Mouse (Mus musculus) lung, embryonic 15.5 days (tissue): ENCODE data around the gene C1qtnf6. TPM values are rescaled to one million over a fixed set of nuclear protein-coding genes. Genes with fewer than 3 reads are reported as not detected.

Source experiments
- ATAC-seq: fragments of 200-750 bp; cut with Nextera tagmentation; 2 replicates; pipeline ENCODE4 v1.8.0; 2017; ENCODE audit warnings: moderate number of reproducible peaks, borderline replicate concordance; ENCODE audit not compliant: low FRiP score, low TSS enrichment; ENCODE audit errors: extremely low read depth
- H3K27ac ChIP-seq: fragments of 300-500 bp; sonication (generic); 2 replicates; pipeline ENCODE4 v1.5.1; 2015; ENCODE audit warnings: moderate library complexity, mild to moderate bottlenecking, inconsistent platforms
- H3K27me3 ChIP-seq: fragments of 300-500 bp; sonication (generic); 2 replicates; pipeline ENCODE4 v1.6.1; 2015; ENCODE audit warnings: inconsistent platforms
- H3K36me3 ChIP-seq: fragments of 300-500 bp; sonication (generic); 2 replicates; pipeline ENCODE4 v1.6.1; 2015; ENCODE audit warnings: inconsistent platforms
- H3K4me1 ChIP-seq: fragments of 300-500 bp; sonication (generic); 2 replicates; pipeline ENCODE4 v1.6.1; 2015; ENCODE audit warnings: inconsistent platforms
- H3K4me2 ChIP-seq: fragments of 300-500 bp; sonication (generic); 2 replicates; pipeline ENCODE4 v1.6.1; 2015; ENCODE audit warnings: inconsistent platforms, mild to moderate bottlenecking, moderate library complexity
- H3K4me3 ChIP-seq: fragments of 300-500 bp; sonication (generic); 2 replicates; pipeline ENCODE4 v1.5.1; 2015; ENCODE audit warnings: mild to moderate bottlenecking, inconsistent platforms
- H3K9ac ChIP-seq: fragments of 300-500 bp; sonication (generic); 2 replicates; pipeline ENCODE4 v1.6.1; 2015; ENCODE audit warnings: inconsistent platforms
- H3K9me3 ChIP-seq: fragments of 300-500 bp; sonication (generic); 2 replicates; pipeline ENCODE4 v1.6.1; 2016; ENCODE audit warnings: inconsistent platforms
- WGBS: fragments of 180-500 bp; shearing (Covaris S2); methylation state at CpG from one replicate; pipeline ENCODE4 v1.1.7; 2015; 5-methylcytosine and 5-hydroxymethylcytosine counted together
- polyA plus RNA-seq: library from polyadenylated mRNA; unstranded; fragments of >200 nt; fragmentation: Nextera tagmentation; extraction: Ambion mirVana; gene quantifications from 2 replicates; pipeline ENCODE4 v1.2.1, GENCODE M21; 2015

Gene C1qtnf6
- polyA plus RNA-seq, 1 experiment from 2014 or later: 33.1 TPM

DNA sequence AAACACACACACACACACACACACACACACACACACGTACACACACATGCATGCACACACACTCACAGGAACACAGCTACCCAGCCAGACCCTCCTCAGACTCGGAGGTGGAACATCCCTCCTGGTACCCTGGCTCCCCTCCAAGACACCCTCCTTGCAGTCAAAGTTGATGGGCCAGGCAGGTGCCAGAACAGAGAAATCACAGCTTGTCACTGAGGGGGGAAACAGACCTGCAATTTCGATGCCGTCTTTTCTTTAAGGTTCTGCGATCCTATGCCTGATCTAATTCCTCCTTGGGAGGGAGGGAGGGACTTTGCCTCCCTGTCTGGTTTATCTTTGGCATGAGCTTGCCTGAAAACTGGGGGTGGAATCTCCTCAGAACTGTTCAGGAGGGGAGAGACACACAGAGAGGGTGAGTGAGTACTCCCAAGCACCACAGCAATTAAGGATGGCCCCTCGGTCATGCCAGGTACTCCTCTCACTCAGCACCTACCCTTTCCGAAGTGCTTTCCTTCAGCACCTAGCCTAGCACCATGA is 11.6 kb upstream of the C1qtnf6 start:
- Histone ChIP-seq H3K4me1 (peaks cover 15% of the 10 kb centered on the region; the same call in 1 of the 2 replicates), H3K4me3 (no peak overlapping the region), H3K36me3 (no peaks in the 10 kb centered on the region), H3K9me3 (no peaks in the 10 kb centered on the region), H3K27me3 (peaks cover 13% of the 10 kb centered on the region; the same call in 1 of the 2 replicates), H3K4me2 (no peak overlapping the region), H3K27ac (no peak overlapping the region), H3K9ac (no peak overlapping the region)
- 47% methylated on average over 7 of the region's 7 CpGs for WGBS
- ATAC-seq: no peak

DNA sequence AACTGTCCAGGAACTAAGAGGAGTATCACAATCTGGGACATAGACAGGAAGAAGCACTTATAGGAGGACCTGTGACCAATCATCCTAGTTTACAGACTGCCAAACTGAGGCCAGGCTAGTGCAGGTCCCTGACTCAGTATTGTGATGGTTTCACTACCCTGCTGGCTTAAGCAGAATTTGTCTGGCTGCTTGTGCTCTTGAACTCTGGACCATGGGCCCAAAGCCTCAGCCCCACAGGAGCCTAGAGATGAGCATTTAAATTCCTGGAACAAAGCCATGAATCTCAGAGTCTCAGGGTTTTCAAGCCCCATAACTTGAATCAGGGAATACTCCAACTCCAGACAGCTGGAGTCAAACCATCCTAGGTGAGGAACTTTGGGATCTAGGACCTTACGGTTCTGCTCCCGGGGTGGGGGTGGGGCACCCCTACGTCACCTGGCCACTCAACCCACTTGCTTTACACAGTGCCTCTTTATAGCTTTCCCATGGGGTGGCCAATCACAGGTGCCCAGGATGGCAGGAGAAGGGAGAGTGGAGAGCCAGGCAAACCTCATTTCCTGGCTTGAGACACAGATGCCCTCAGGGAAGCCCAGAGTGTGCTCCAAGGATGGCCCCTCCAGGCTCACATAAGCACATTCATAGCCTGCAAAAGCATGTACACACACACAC is 11.0 kb upstream of the C1qtnf6 start:
- Histone ChIP-seq H3K9ac (no peak overlapping the region), H3K9me3 (no peaks in the 10 kb centered on the region), H3K4me3 (no peak overlapping the region), H3K27me3 (peaks cover 13% of the 10 kb centered on the region; the same call in 1 of the 2 replicates), H3K4me2 (no peak overlapping the region), H3K36me3 (no peaks in the 10 kb centered on the region), H3K4me1 (peaks cover 15% of the 10 kb centered on the region; the same call in 1 of the 2 replicates), H3K27ac (0 out of 2 replicates have a peak overlapping the region, but pooled peaks have one; percentile 37)
- WGBS: 62% methylated on average over 3 of the region's 3 CpGs
- ATAC-seq: no peak

- Histone ChIP-seq H3K4me1 (peaks cover 15% of the 10 kb centered on the region; the same call in 1 of the 2 replicates), H3K27me3 (peaks cover 13% of the 10 kb centered on the region; the same call in 1 of the 2 replicates), H3K4me3 (no peak overlapping the region), H3K9ac (no peak overlapping the region), H3K4me2 (no peak overlapping the region), H3K36me3 (no peaks in the 10 kb centered on the region), H3K27ac (peak overlapping the region; percentile 37; the same call in 1 of the 2 replicates), H3K9me3 (no peaks in the 10 kb centered on the region)
- 17% methylated on average over 3 of the region's 3 CpGs for WGBS
- no peak for ATAC-seq
These were observed 10.4 kb upstream of the C1qtnf6 start for GRCm38 (mm10) chr15:78541606-78542005.

- Histone ChIP-seq H3K27me3 (peaks cover 13% of the 10 kb centered on the region; the same call in 1 of the 2 replicates), H3K4me1 (peaks cover 15% of the 10 kb centered on the region; the same call in 1 of the 2 replicates), H3K4me2 (no peak overlapping the region), H3K4me3 (no peak overlapping the region), H3K36me3 (no peaks in the 10 kb centered on the region), H3K9ac (no peak overlapping the region), H3K27ac (0 out of 2 replicates have a peak overlapping the region, but pooled peaks have one; percentile 37), H3K9me3 (no peaks in the 10 kb centered on the region)
- no peak for ATAC-seq
- 55% methylated on average over 3 of the region's 3 CpGs for WGBS
These were observed 9.8 kb upstream of the C1qtnf6 start for GRCm38 (mm10) chr15:78541036-78541435.

DNA sequence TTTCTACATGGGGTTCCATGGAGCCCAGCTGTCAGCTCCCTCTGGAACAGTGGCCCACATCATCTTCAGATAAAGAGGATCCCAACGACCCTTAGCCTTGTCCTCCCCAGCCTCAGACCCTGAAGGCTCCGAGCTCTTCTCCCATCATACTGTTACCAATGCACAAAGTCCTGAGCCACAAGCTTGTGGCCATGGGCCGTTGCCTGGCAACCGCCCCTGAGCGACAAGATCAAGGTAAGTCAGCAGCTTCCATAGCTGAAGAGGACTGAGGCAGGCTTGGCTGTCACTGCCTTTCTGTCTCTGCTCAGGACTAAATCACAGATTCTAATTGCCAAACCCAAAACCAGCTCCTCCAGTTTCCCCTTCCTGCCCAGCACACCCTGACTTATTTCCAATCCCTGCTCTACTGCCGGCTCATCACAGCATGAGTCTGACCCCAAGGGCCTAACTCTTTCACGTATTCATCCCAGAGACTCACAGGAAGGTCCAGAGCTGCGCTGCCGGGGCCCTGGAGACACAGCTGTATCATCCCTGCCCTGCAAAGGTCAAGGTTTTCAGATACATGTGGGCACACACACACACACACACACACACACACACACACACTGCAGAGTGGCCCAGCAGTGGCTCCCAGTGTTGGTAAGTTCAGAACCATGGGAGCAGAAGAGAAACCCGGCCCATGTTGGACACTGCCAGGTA is 4.7 kb upstream of the C1qtnf6 start:
- ATAC-seq: no peak
- 47% methylated on average over 10 of the region's 10 CpGs for WGBS
- H3K9ac ChIP-seq: no peak overlapping the region
- no peak overlapping the region for H3K27ac ChIP-seq
- no peaks in the 10 kb centered on the region for H3K36me3 ChIP-seq
- no peak overlapping the region for H3K4me2 ChIP-seq
- H3K4me3 ChIP-seq: no peak overlapping the region
- H3K27me3 ChIP-seq: no peaks in the 10 kb centered on the region
- H3K4me1 ChIP-seq: peaks cover 18% of the 10 kb centered on the region
- H3K9me3 ChIP-seq: no peaks in the 10 kb centered on the region

DNA sequence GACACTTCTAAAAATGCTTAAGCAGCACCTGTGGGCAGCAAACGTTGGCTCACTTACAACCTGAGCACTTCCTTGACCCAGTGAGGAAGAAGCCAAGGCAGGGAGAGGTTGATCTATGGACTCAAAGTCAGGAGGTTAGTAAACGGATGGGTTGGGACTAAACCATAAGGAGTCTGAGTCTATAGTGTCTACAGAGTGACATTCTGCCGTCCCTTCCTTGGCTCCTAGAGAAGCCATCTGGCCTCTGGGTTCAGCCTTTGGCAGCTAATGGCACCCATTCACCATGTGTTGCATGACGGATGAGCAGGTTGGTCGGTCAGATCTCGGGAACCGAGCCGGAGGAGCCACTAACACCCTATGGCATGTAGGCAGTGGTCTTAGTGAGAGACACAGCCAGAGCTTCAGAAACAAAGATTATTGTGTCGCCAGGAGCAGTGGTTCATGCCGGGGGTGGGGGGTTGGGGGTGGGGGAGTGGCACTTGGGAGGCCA is 2.2 kb upstream of the C1qtnf6 start:
- ATAC-seq: no peak
- Histone ChIP-seq H3K4me1 (peaks cover 43% of the 10 kb centered on the region), H3K27ac (peak overlapping the region; percentile 85), H3K9me3 (no peaks in the 10 kb centered on the region), H3K4me3 (no peak overlapping the region), H3K36me3 (no peaks in the 10 kb centered on the region), H3K4me2 (no peak overlapping the region), H3K27me3 (no peaks in the 10 kb centered on the region), H3K9ac (no peak overlapping the region)
- 47% methylated on average over 10 of the region's 10 CpGs for WGBS

DNA sequence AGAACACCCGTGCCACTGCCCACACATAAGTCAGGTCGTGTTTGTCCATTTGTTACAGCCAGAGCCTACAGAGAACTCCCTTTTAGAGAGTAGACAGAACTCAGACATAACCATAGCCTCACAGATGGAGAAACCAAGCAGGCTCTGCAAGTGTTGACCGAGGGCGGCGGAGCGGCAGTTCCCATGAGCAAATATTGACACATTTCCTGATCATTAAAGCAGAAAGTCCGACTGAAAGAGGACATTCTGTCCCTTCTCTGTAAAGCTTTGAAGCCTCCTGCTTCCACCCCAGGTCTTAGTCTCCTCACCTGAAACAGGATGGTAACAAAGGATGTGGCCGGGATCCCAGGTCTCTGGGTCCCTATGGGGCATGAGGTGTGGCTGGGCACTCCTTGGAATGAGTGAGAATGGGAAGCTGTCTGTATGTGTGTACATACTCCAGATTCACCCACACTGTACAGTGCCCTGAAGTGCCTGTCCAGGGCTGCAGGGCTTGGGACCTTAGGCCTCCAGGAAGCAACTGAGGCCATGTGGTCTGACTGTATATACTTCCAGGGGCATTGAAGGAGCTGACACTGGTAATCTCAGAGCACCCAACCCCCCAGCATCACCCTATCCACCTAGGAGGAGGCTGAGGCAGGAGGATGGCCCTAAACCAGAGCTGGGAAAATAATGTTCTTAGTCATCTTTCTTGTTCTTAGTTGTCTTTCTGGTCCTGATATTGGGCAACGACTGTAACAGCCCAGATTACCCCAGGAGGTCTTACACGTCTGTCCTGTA is 1.5 kb upstream of the C1qtnf6 start:
- no peaks in the 10 kb centered on the region for H3K27me3 ChIP-seq
- ATAC-seq: 0 out of 2 replicates have a peak, but pooled peaks have one; percentile 2
- H3K4me1 ChIP-seq: peaks cover 49% of the 10 kb centered on the region
- H3K4me3 ChIP-seq: no peak overlapping the region
- no peaks in the 10 kb centered on the region for H3K36me3 ChIP-seq
- no peaks in the 10 kb centered on the region for H3K9me3 ChIP-seq
- H3K4me2 ChIP-seq: peak overlapping the region; percentile 53
- H3K27ac ChIP-seq: peak overlapping the region; percentile 85
- H3K9ac ChIP-seq: peak overlapping the region; percentile 1; the same call in 1 of the 2 replicates
- 58% methylated on average over 10 of the region's 10 CpGs for WGBS

- H3K9ac ChIP-seq: peak overlapping the region; percentile 36
- no peaks in the 10 kb centered on the region for H3K27me3 ChIP-seq
- peak overlapping the region; percentile 53 for H3K4me2 ChIP-seq
- peaks cover 55% of the 10 kb centered on the region for H3K4me1 ChIP-seq
- under 1% methylated on average over 25 of the region's 25 CpGs for WGBS
- H3K27ac ChIP-seq: peak overlapping the region; percentile 85
- no peaks in the 10 kb centered on the region for H3K36me3 ChIP-seq
- H3K9me3 ChIP-seq: no peaks in the 10 kb centered on the region
- peak overlapping the region; percentile 29 for H3K4me3 ChIP-seq
- peak; percentile 81 for ATAC-seq
These were observed 769 bp upstream of the C1qtnf6 start for GRCm38 (mm10) chr15:78531901-78532469.

GRCm38 (mm10) chr15:78531451-78531720 is 170 bp upstream of the C1qtnf6 start:
- Histone ChIP-seq H3K4me1 (peaks cover 55% of the 10 kb centered on the region), H3K27ac (peak overlapping the region; percentile 85), H3K9me3 (no peaks in the 10 kb centered on the region), H3K4me3 (peak overlapping the region; percentile 29; the same call in 1 of the 2 replicates), H3K36me3 (no peaks in the 10 kb centered on the region), H3K27me3 (no peaks in the 10 kb centered on the region), H3K4me2 (peak overlapping the region; percentile 53), H3K9ac (peak overlapping the region; percentile 36)
- ATAC-seq: no peak
- 47% methylated on average over 4 of the region's 4 CpGs for WGBS

DNA sequence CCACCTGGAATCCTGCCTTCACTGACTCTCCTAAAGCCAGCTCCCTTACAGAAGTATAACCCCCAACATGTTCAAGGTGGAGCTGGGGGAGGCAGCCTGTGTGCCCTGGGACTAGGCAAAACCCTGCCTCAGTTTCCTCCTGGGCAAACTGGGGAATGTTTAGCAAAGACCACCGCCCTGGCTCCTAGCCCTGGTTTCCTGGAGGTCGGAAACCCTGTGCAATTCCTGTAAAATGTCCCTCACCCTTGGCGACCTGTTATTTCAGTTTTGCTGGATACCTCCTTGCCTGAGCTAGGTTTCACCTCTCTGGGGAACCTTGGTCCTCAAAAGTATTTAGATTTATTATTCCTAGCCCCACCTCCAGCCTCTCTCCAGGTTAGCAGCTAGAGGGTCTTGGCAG is 1.1 kb downstream of the C1qtnf6 start:
- Histone ChIP-seq H3K36me3 (no peaks in the 10 kb centered on the region), H3K27me3 (no peaks in the 10 kb centered on the region), H3K9me3 (no peaks in the 10 kb centered on the region), H3K4me2 (peak overlapping the region; percentile 75; the same call in 1 of the 2 replicates), H3K27ac (peak overlapping the region; percentile 92), H3K4me1 (peaks cover 55% of the 10 kb centered on the region), H3K9ac (peak overlapping the region; percentile 61), H3K4me3 (peak overlapping the region; percentile 47; the same call in 1 of the 2 replicates)
- no peak for ATAC-seq
- 68% methylated on average over 3 of the region's 3 CpGs for WGBS

- Histone ChIP-seq H3K9me3 (no peaks in the 10 kb centered on the region), H3K4me1 (peaks cover 55% of the 10 kb centered on the region), H3K27ac (peak overlapping the region; percentile 92), H3K4me3 (peak overlapping the region; percentile 47), H3K4me2 (peak overlapping the region; percentile 75), H3K27me3 (no peaks in the 10 kb centered on the region), H3K9ac (peak overlapping the region; percentile 61), H3K36me3 (no peaks in the 10 kb centered on the region)
- WGBS: 1% methylated on average over 11 of the region's 15 CpGs
- peak; percentile 67 for ATAC-seq
These were observed 1.7 kb downstream of the C1qtnf6 start for GRCm38 (mm10) chr15:78529428-78529990.
